ENCODE assay signal across 26 mouse cellular contexts in the genomic region with DNA sequence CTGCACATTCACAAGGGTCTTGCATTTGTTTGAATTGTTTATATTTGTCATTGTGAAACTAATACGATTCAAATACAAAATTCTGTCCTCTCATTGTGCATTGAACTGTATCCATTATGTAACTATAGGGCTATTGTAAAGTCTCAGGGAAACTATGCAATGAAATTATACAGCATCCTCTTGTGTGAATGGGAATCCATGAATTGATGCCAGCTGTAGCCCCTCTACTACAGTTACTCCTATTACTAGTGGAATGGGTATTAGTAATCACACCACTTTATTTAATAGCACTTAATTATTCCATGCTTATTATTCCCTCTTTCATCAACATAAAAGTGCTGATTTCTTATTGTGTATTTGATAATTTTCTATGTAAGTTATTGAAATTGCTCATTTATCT.
DNase-seq lines count a peak whose midpoint lies in the region; ATAC-seq and TF ChIP-seq lines count a peak whose summit lies in the region.
"Had no signal": no experiment of that assay in that cellular context is flagged by ENCODE, and none has a peak within 500 bp of the region (broad histone marks: within the 10 kb centered on the region; RNA-seq: fewer than 3 reads in every experiment).

No protein-coding gene starts in this region.

- no peak for TF ChIP-seq CTCF in forebrain, postnatal 0 days (IDR thresholded peaks at IDR 0.05; ENCODE audit: low read depth)
- no peak for TF ChIP-seq CTCF in brain, embryonic 14.5 days (IDR thresholded peaks at IDR 0.05; ENCODE audit: borderline replicate concordance, extremely low read depth, insufficient read depth, insufficient read length)

- H3K9me3 ChIP-seq in forebrain, embryonic 11.5 days (ENCODE audit: control insufficient read depth, low read length): no peaks in the 10 kb centered on the region
- no peaks in the 10 kb centered on the region for H3K9me3 ChIP-seq in forebrain, embryonic 10.5 days
- no peaks in the 10 kb centered on the region for H3K9me3 ChIP-seq in forebrain, embryonic 14.5 days (replicated peaks; ENCODE audit: control insufficient read depth, low read length)
- H3K9me3 ChIP-seq in forebrain, postnatal 0 days (ENCODE audit: low read length): no peaks in the 10 kb centered on the region
- H3K9me3 ChIP-seq in forebrain, embryonic 16.5 days (ENCODE audit: control insufficient read depth, low read length): no peaks in the 10 kb centered on the region
- H3K9me3 ChIP-seq: embryonic facial prominence, embryonic 13.5 days; embryonic facial prominence, embryonic 15.5 days; G1E had no signal

- no peak overlapping the region for H3K9ac ChIP-seq in forebrain, embryonic 11.5 days (ENCODE audit: low read length)
- no peak overlapping the region for H3K9ac ChIP-seq in forebrain, embryonic 14.5 days (ENCODE audit: low read length)
- H3K9ac ChIP-seq in forebrain, postnatal 0 days: no peak overlapping the region
- no peak overlapping the region for H3K9ac ChIP-seq in forebrain, embryonic 16.5 days (replicated peaks; ENCODE audit: low read depth, low read length)
- H3K9ac ChIP-seq: embryonic facial prominence, embryonic 13.5 days; embryonic facial prominence, embryonic 15.5 days had no signal

- H3K4me2 ChIP-seq in forebrain, embryonic 11.5 days (ENCODE audit: low read depth, low read length, severe bottlenecking): no peak overlapping the region
- no peak overlapping the region for H3K4me2 ChIP-seq in forebrain, embryonic 14.5 days (ENCODE audit: low read length)
- no peak overlapping the region for H3K4me2 ChIP-seq in forebrain, postnatal 0 days (ENCODE audit: low read depth)
- H3K4me2 ChIP-seq in forebrain, embryonic 16.5 days (ENCODE audit: low read length): no peak overlapping the region
- H3K4me2 ChIP-seq: embryonic facial prominence, embryonic 13.5 days; embryonic facial prominence, embryonic 15.5 days had no signal

- ATAC-seq in forebrain, embryonic 11.5 days (replicated peaks; ENCODE audit: low FRiP score): 0 out of 2 replicates have a peak, but pooled peaks have one; percentile 36
- peak; percentile 92 for ATAC-seq in forebrain, embryonic 14.5 days
- ATAC-seq in forebrain, postnatal 0 days: no peak
- peak; percentile 76 for ATAC-seq in forebrain, embryonic 16.5 days
- ATAC-seq: activated CD4-positive, CD25-positive, alpha-beta regulatory T cell, adult 4 months; CD4-positive, CD25-positive, alpha-beta regulatory T cell, adult 4 months; Patski had no signal

- H3K27me3 ChIP-seq in forebrain, embryonic 11.5 days (ENCODE audit: control insufficient read depth, insufficient read depth, low read length): no peaks in the 10 kb centered on the region
- no peaks in the 10 kb centered on the region for H3K27me3 ChIP-seq in forebrain, embryonic 10.5 days (ENCODE audit: poor library complexity, severe bottlenecking)
- no peaks in the 10 kb centered on the region for H3K27me3 ChIP-seq in forebrain, embryonic 14.5 days (replicated peaks; ENCODE audit: control insufficient read depth, insufficient read depth, low read length)
- H3K27me3 ChIP-seq in forebrain, postnatal 0 days (ENCODE audit: insufficient read depth, low read length): no peaks in the 10 kb centered on the region
- no peaks in the 10 kb centered on the region for H3K27me3 ChIP-seq in forebrain, embryonic 16.5 days (replicated peaks; ENCODE audit: control insufficient read depth, insufficient read depth, low read length)
- H3K27me3 ChIP-seq: CH12.LX; embryonic facial prominence, embryonic 13.5 days; embryonic facial prominence, embryonic 15.5 days; Patski had no signal

- no peaks in the 10 kb centered on the region for H3K36me3 ChIP-seq in forebrain, embryonic 11.5 days (ENCODE audit: control insufficient read depth, insufficient read depth, low read length)
- H3K36me3 ChIP-seq in forebrain, embryonic 10.5 days (replicated peaks): no peaks in the 10 kb centered on the region
- H3K36me3 ChIP-seq in forebrain, embryonic 14.5 days (ENCODE audit: control insufficient read depth, insufficient read depth, low read length): no peaks in the 10 kb centered on the region
- no peaks in the 10 kb centered on the region for H3K36me3 ChIP-seq in forebrain, postnatal 0 days (ENCODE audit: insufficient read depth)
- H3K36me3 ChIP-seq in forebrain, embryonic 16.5 days (ENCODE audit: control insufficient read depth, insufficient read depth): no peaks in the 10 kb centered on the region
- H3K36me3 ChIP-seq: embryonic facial prominence, embryonic 13.5 days; embryonic facial prominence, embryonic 15.5 days; G1E had no signal

- no peak for TF ChIP-seq POLR2A in brain, embryonic 14.5 days (IDR thresholded peaks at IDR 0.05; ENCODE audit: borderline replicate concordance, extremely low read depth, insufficient read depth, insufficient read length, poor library complexity, severe bottlenecking)

- WGBS in forebrain, embryonic 11.5 days: 87% methylated on average over 1 of the region's 1 CpGs
- 96% methylated on average over 1 of the region's 1 CpGs for WGBS in forebrain, embryonic 10.5 days
- 57% methylated on average over 1 of the region's 1 CpGs for WGBS in forebrain, embryonic 14.5 days
- WGBS in forebrain, postnatal 0 days: 51% methylated on average over 1 of the region's 1 CpGs
- 74% methylated on average over 1 of the region's 1 CpGs for WGBS in forebrain, embryonic 16.5 days

- H3K4me3 ChIP-seq in forebrain, embryonic 11.5 days (ENCODE audit: low read depth, low read length): no peak overlapping the region
- no peak overlapping the region for H3K4me3 ChIP-seq in forebrain, embryonic 10.5 days
- H3K4me3 ChIP-seq in forebrain, embryonic 14.5 days (ENCODE audit: low read depth, low read length): no peak overlapping the region
- no peak overlapping the region for H3K4me3 ChIP-seq in forebrain, postnatal 0 days (ENCODE audit: low read depth, low read length)
- H3K4me3 ChIP-seq in forebrain, embryonic 16.5 days (replicated peaks; ENCODE audit: low read length): no peak overlapping the region
- H3K4me3 ChIP-seq: embryonic facial prominence, embryonic 13.5 days; embryonic facial prominence, embryonic 15.5 days; erythroblast, embryonic 14.5 days had no signal

- H3K27ac ChIP-seq in forebrain, embryonic 11.5 days (ENCODE audit: low read depth, low read length): no peak overlapping the region
- no peak overlapping the region for H3K27ac ChIP-seq in forebrain, embryonic 10.5 days
- no peak overlapping the region for H3K27ac ChIP-seq in forebrain, embryonic 14.5 days (ENCODE audit: low read depth, low read length)
- H3K27ac ChIP-seq in forebrain, postnatal 0 days (ENCODE audit: low read depth, low read length): no peak overlapping the region
- no peak overlapping the region for H3K27ac ChIP-seq in forebrain, embryonic 16.5 days (ENCODE audit: low read length)
- H3K27ac ChIP-seq: embryonic facial prominence, embryonic 13.5 days; embryonic facial prominence, embryonic 15.5 days had no signal

- H3K4me1 ChIP-seq in forebrain, embryonic 11.5 days (replicated peaks; ENCODE audit: control insufficient read depth, insufficient read depth, low read length): no peaks in the 10 kb centered on the region
- no peaks in the 10 kb centered on the region for H3K4me1 ChIP-seq in forebrain, embryonic 10.5 days
- H3K4me1 ChIP-seq in forebrain, embryonic 14.5 days (ENCODE audit: control insufficient read depth, insufficient read depth, low read length): no peaks in the 10 kb centered on the region
- H3K4me1 ChIP-seq in forebrain, postnatal 0 days (ENCODE audit: insufficient read depth): no peaks in the 10 kb centered on the region
- no peaks in the 10 kb centered on the region for H3K4me1 ChIP-seq in forebrain, embryonic 16.5 days (replicated peaks; ENCODE audit: control insufficient read depth, insufficient read depth, low read length)
- H3K4me1 ChIP-seq: embryonic facial prominence, embryonic 13.5 days; embryonic facial prominence, embryonic 15.5 days had no signal

- no peak for DNase-seq in forebrain, embryonic 11.5 days (ENCODE audit: low spot score)
- no peak for DNase-seq in forebrain, embryonic 10.5 days (ENCODE audit: extremely low spot score, low spot score)
- DNase-seq in forebrain, embryonic 14.5 days (ENCODE audit: low spot score): peak; percentile 59
- DNase-seq in forebrain, postnatal 0 days: no peak
- DNase-seq in brain, embryonic 14.5 days (ENCODE audit: low read depth): peak; percentile 73
- DNase-seq in kidney, adult 11 months: no peak
- DNase-seq: adrenal gland, adult 8-10 months; adrenal gland, postnatal 14 days; adrenal gland, postnatal 36 days; B cell, adult 2 months; cerebellum, adult 11 months; cerebellum, adult 18-20 months; cerebellum, adult 8-10 months; cerebellum, adult 9-11 months; cerebellum, postnatal 14 days; cerebellum, postnatal 36 days; embryo, embryonic 11 days had no signal

Comparison
In these comparisons a context has a peak if more than half of its experiments do, and no peak if none do; other contexts are left out.
1. DNase-seq: peak in forebrain, embryonic 14.5 days (single experiment) and brain, embryonic 14.5 days (single experiment); none in forebrain, embryonic 11.5 days (single experiment), forebrain, embryonic 10.5 days (single experiment), forebrain, postnatal 0 days (single experiment) and kidney, adult 11 months (single experiment).